Mouse (Mus musculus): Measurements from ENCODE around the gene Gm37240.

DNA sequence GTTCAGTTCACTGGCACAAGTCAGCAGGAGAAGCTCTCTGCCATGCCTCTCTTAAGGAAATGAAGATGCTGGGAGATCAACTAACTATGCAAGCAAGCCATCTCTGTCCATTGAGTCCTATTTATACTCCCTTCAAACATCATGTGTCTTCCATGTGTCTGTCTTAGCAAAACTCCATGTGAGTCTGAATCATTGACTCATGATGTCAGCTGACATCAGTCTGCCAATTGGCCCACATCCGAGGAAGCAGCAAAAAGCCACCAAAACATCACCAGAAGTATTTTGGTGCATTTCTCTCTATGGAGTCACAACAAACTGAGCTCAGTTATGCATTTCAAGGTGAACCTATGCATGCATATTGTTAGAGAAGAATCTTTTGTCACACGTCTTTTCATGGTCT lies 1245.9 kb downstream of the Gm37240 start:
- TF ChIP-seq CTCF (IDR thresholded peaks at IDR 0.05; ENCODE audit: insufficient read depth, low read depth, low read length) (no peak), POLR2A (IDR thresholded peaks at IDR 0.05; ENCODE audit: insufficient read depth, low read depth, low read length) (no peak)

Measured in olfactory bulb, adult 2 months (tissue).